Mouse (Mus musculus): ENCODE measurements at regions not wholly inside any gene's neighbourhood (a gene's known extent, or its start where the extent isn't known, plus 50 kb on each side); places are given as distances from the start of the nearest gene placed in this dataset.
"Not testable (repeated sequence)": the region's sequence is repeated elsewhere in the genome, so short reads cannot be mapped to it uniquely, and the experiment has no call there.

DNA sequence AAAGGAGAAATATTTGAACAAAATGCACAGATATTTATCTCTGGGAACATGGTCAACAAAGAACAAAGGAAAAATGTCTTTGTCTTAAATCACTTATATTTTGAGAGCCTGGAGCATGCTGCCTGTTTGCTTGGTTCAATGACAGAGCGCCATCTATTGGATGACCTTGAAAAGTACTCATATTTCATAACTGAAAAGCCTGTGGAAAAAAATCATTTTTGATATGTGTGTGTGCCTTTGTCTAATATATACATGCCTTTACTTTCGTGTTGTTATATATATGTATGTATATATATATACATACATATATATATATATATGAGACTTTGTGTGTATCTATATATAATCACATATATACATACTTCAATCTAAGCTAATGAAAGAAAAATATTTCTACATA lies 356.1 kb downstream of the Gm8797 start:
- DNase-seq (ENCODE audit: low read depth, low spot score) = no peak
- H3K36me3 ChIP-seq (ENCODE audit: control insufficient read depth, insufficient read depth, low read length, poor library complexity, severe bottlenecking) = no peaks in the 10 kb centered on the region
- in situ Hi-C loops (cut with MboI; ENCODE audit: low sequenced_read_pairs in 2 of 2, unreplicated experiment in 2 of 2) = no loop called here
- no peak overlapping the region for H3K9ac ChIP-seq (ENCODE audit: insufficient read depth, low read depth, low read length, poor library complexity, severe bottlenecking)
- H3K4me1 ChIP-seq (ENCODE audit: control insufficient read depth in 2 of 2, insufficient read depth in 2 of 2, low read length in 2 of 2, poor library complexity in 1 of 2) = no peaks in the 10 kb centered on the region
- no peak overlapping the region for H3K4me3 ChIP-seq (ENCODE audit: insufficient read depth in 1 of 2, low read depth in 1 of 2, low read length in 2 of 2, poor library complexity in 1 of 2, severe bottlenecking in 1 of 2)
- H3K27ac ChIP-seq (ENCODE audit: insufficient read depth, low read depth, low read length, poor library complexity, severe bottlenecking) = no peak overlapping the region
- TF ChIP-seq ZC3H11A (IDR thresholded peaks at IDR 0.05; ENCODE audit: borderline replicate concordance, low read depth, low read length) (0 out of 2 replicates have a peak, but pooled peaks have one; percentile 34), MAFK (IDR thresholded peaks at IDR 0.05; ENCODE audit: insufficient read depth, low read depth, low read length) (no peak), ZNF384 (IDR thresholded peaks at IDR 0.05; ENCODE audit: low read depth, low read length) (no peak), HCFC1 (IDR thresholded peaks at IDR 0.05; ENCODE audit: borderline replicate concordance, insufficient read depth, low read length) (no peak), CHD2 (IDR thresholded peaks at IDR 0.05; ENCODE audit: low read depth, low read length) (no peak)
- H3K9me3 ChIP-seq (ENCODE audit: control insufficient read depth, insufficient read depth, low read depth, low read length) = no peaks in the 10 kb centered on the region

DNA sequence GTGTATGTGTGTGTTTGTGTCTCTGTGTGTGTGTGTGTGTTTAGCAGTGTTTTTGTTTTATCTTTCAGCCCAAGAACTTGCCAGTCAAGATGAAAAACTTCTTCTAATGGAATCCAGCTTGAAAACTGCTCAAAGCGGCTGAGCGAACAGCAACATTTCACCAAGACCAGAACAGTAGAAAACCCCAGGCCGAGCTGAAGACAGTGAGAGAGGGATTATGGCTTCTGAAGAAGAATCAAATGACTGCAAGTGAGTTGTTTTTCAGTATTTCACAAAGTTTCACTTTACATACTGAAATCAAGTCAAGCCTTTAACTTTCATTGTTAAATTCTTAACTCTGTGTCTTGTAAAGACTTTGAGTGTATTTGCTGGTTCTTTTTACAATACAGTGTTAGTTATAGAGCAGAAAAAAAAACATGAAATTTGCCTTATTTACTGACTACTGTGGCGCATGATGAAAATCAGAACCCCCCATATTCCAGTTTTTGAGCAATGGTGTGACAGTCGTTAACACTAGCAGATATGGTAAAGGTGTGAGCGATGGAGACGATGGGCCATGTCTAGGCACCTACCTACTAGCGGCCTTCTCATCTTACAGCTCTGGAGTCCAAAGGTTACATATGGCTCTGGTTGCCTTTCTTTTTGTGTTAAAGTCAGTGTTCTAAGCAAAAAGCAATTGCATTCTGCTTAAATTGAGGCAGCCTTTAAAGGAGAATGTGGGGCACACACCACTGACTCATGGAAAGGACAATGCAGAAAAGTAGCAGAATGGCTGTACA lies 357.0 kb downstream of the Gm8797 start:
- H3K4me3 ChIP-seq (ENCODE audit: insufficient read depth in 1 of 2, low read depth in 1 of 2, low read length in 2 of 2, poor library complexity in 1 of 2, severe bottlenecking in 1 of 2) = no peak overlapping the region
- TF ChIP-seq CHD2 (IDR thresholded peaks at IDR 0.05; ENCODE audit: low read depth, low read length) (no peak), MAFK (IDR thresholded peaks at IDR 0.05; ENCODE audit: insufficient read depth, low read depth, low read length) (no peak), ZNF384 (IDR thresholded peaks at IDR 0.05; ENCODE audit: low read depth, low read length) (no peak), HCFC1 (IDR thresholded peaks at IDR 0.05; ENCODE audit: borderline replicate concordance, insufficient read depth, low read length) (no peak), ZC3H11A (IDR thresholded peaks at IDR 0.05; ENCODE audit: borderline replicate concordance, low read depth, low read length) (no peak)
- no peak overlapping the region for H3K27ac ChIP-seq (ENCODE audit: insufficient read depth, low read depth, low read length, poor library complexity, severe bottlenecking)
- H3K9me3 ChIP-seq (ENCODE audit: control insufficient read depth, insufficient read depth, low read depth, low read length) = no peaks in the 10 kb centered on the region
- in situ Hi-C loops (cut with MboI; ENCODE audit: low sequenced_read_pairs in 2 of 2, unreplicated experiment in 2 of 2) = no loop called here
- no peaks in the 10 kb centered on the region for H3K36me3 ChIP-seq (ENCODE audit: control insufficient read depth, insufficient read depth, low read length, poor library complexity, severe bottlenecking)
- no peaks in the 10 kb centered on the region for H3K4me1 ChIP-seq (ENCODE audit: control insufficient read depth in 2 of 2, insufficient read depth in 2 of 2, low read length in 2 of 2, poor library complexity in 1 of 2)
- H3K9ac ChIP-seq (ENCODE audit: insufficient read depth, low read depth, low read length, poor library complexity, severe bottlenecking) = no peak overlapping the region
- no peak for DNase-seq (ENCODE audit: low read depth, low spot score)

DNA sequence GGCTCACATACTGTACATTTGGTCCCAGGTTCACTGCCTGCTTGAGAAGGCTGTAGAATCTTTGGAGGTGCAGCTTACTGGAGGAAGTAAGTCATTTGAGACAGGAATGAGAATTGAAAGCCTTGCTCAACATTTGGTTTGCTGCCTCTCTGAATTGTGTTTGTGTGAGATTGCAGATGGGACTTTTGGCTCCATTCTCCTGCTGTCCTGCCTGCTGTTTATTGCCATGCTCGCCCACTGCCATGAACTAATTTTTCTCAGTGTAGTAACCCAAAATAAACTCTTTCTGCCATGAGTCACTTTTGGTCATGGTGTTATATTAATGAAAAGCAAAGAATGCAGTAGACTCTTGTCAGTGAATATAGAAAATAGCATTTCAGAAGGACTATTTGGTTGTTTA lies 368.1 kb downstream of the Gm8797 start:
- Histone ChIP-seq H3K27ac (ENCODE audit: insufficient read depth, low read depth, low read length, poor library complexity, severe bottlenecking) (no peak overlapping the region), H3K9ac (ENCODE audit: insufficient read depth, low read depth, low read length, poor library complexity, severe bottlenecking) (no peak overlapping the region), H3K9me3 (ENCODE audit: control insufficient read depth, insufficient read depth, low read depth, low read length) (no peaks in the 10 kb centered on the region), H3K4me3 (ENCODE audit: insufficient read depth in 1 of 2, low read depth in 1 of 2, low read length in 2 of 2, poor library complexity in 1 of 2, severe bottlenecking in 1 of 2) (no peak overlapping the region), H3K4me1 (ENCODE audit: control insufficient read depth in 2 of 2, insufficient read depth in 2 of 2, low read length in 2 of 2, poor library complexity in 1 of 2) (no peaks in the 10 kb centered on the region), H3K36me3 (ENCODE audit: control insufficient read depth, insufficient read depth, low read length, poor library complexity, severe bottlenecking) (no peaks in the 10 kb centered on the region)
- DNase-seq (ENCODE audit: low read depth, low spot score) = no peak
- in situ Hi-C loops (cut with MboI; ENCODE audit: low sequenced_read_pairs in 2 of 2, unreplicated experiment in 2 of 2) = no loop called here
- no peak for TF ChIP-seq MAFK (IDR thresholded peaks at IDR 0.05; ENCODE audit: insufficient read depth, low read depth, low read length)
- TF ChIP-seq CHD2 (IDR thresholded peaks at IDR 0.05; ENCODE audit: low read depth, low read length) = no peak
- TF ChIP-seq ZC3H11A (IDR thresholded peaks at IDR 0.05; ENCODE audit: borderline replicate concordance, low read depth, low read length) = no peak
- TF ChIP-seq ZNF384 (IDR thresholded peaks at IDR 0.05; ENCODE audit: low read depth, low read length) = no peak
- TF ChIP-seq HCFC1 (IDR thresholded peaks at IDR 0.05; ENCODE audit: borderline replicate concordance, insufficient read depth, low read length) = no peak

DNA sequence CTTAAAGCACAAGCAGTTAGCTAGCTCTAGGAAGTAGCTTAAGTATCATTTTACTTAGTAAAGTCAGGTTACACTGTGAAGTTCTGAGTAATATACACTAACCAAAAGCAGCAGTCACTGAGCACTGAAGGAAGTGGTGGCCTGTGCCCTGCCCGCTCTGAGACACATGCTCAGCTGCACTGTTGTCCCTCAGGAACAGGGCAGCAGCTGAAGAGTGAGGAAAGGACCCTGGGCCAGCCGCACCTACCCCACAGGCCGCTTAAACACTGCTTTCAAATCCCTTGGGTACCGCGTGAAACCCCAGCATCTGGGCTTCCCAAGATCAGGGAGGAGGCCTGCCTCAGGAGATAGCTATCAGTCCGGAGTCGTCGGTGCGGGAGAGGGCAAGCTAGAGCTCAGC lies 385.1 kb downstream of the Gm8797 start:
- peak overlapping the region in 1 of 2 experiments; percentile 16; a peak in 1 of 4 replicates for H3K4me3 ChIP-seq (ENCODE audit: insufficient read depth in 1 of 2, low read depth in 1 of 2, low read length in 2 of 2, poor library complexity in 1 of 2, severe bottlenecking in 1 of 2)
- in situ Hi-C loops (cut with MboI; ENCODE audit: low sequenced_read_pairs in 2 of 2, unreplicated experiment in 2 of 2); H3K9me3 ChIP-seq (ENCODE audit: control insufficient read depth, insufficient read depth, low read depth, low read length); H3K4me1 ChIP-seq (ENCODE audit: control insufficient read depth in 2 of 2, insufficient read depth in 2 of 2, low read length in 2 of 2, poor library complexity in 1 of 2); H3K27ac ChIP-seq (ENCODE audit: insufficient read depth, low read depth, low read length, poor library complexity, severe bottlenecking); H3K36me3 ChIP-seq (ENCODE audit: control insufficient read depth, insufficient read depth, low read length, poor library complexity, severe bottlenecking); DNase-seq (ENCODE audit: low read depth, low spot score); H3K9ac ChIP-seq (ENCODE audit: insufficient read depth, low read depth, low read length, poor library complexity, severe bottlenecking): not testable (repeated sequence)

DNA sequence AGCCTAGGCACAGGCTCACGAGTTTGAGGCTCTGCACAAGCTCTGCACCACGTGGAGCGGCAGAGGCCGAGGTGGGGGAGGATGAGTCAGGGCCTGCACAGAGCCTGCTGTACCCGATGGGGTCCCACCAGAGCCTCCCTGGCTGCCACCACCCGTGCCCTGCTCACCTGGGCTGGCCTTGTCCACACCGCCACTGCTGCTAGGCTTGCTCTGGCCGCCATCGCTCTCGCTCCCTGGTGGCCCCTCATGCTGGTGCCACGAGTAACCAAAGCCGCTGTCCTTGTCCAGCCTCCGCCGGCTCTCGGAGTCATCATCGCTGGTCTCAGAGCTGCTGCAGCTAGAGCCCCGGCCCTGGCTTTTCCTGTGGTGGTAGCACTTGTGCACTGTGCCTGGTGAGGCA lies 386.8 kb downstream of the Gm8797 start:
- Histone ChIP-seq H3K9me3 (ENCODE audit: control insufficient read depth, insufficient read depth, low read depth, low read length) (no peaks in the 10 kb centered on the region), H3K9ac (ENCODE audit: insufficient read depth, low read depth, low read length, poor library complexity, severe bottlenecking) (no peak overlapping the region; the same call in 1 of the 2 replicates), H3K4me1 (ENCODE audit: control insufficient read depth in 2 of 2, insufficient read depth in 2 of 2, low read length in 2 of 2, poor library complexity in 1 of 2) (no peaks in the 10 kb centered on the region), H3K36me3 (ENCODE audit: control insufficient read depth, insufficient read depth, low read length, poor library complexity, severe bottlenecking) (no peaks in the 10 kb centered on the region), H3K27ac (ENCODE audit: insufficient read depth, low read depth, low read length, poor library complexity, severe bottlenecking) (no peak overlapping the region), H3K4me3 (ENCODE audit: insufficient read depth in 1 of 2, low read depth in 1 of 2, low read length in 2 of 2, poor library complexity in 1 of 2, severe bottlenecking in 1 of 2) (peak overlapping the region; percentile 41 to 52; a peak in 3 of 4 replicates)
- in situ Hi-C loops (cut with MboI; ENCODE audit: low sequenced_read_pairs in 2 of 2, unreplicated experiment in 2 of 2) = no loop called here
- TF ChIP-seq MAFK (IDR thresholded peaks at IDR 0.05; ENCODE audit: insufficient read depth, low read depth, low read length) = no peak
- no peak for TF ChIP-seq CHD2 (IDR thresholded peaks at IDR 0.05; ENCODE audit: low read depth, low read length)
- no peak for TF ChIP-seq ZNF384 (IDR thresholded peaks at IDR 0.05; ENCODE audit: low read depth, low read length)
- no peak for TF ChIP-seq ZC3H11A (IDR thresholded peaks at IDR 0.05; ENCODE audit: borderline replicate concordance, low read depth, low read length)
- no peak for TF ChIP-seq HCFC1 (IDR thresholded peaks at IDR 0.05; ENCODE audit: borderline replicate concordance, insufficient read depth, low read length)
- DNase-seq (ENCODE audit: low read depth, low spot score) = no peak
